Mouse (Mus musculus): ENCODE data around the gene Mpzl3. TPM values are rescaled to one million over a fixed set of nuclear protein-coding genes. Genes with fewer than 3 reads are reported as not detected.

Mpzl3 gene
- polyA plus RNA-seq, 1 experiment from 2014 or later = 1.8 TPM

Other genes with a start within 250 kb of the Mpzl3 start
- gene Kmt2a, start 173.9 kb upstream of the Mpzl3 start, polyA plus RNA-seq (2014; fragmentation: Nextera tagmentation; extraction: Ambion mirVana) = 13.4 and 13.5 TPM in 2 replicates
- 555 and 597 TPM in 2 replicates for gene Atp5l, start 134.4 kb upstream of the Mpzl3 start, polyA plus RNA-seq (2014; fragmentation: Nextera tagmentation; extraction: Ambion mirVana)
- gene Ube4a, start 89.6 kb upstream of the Mpzl3 start, polyA plus RNA-seq (2014; fragmentation: Nextera tagmentation; extraction: Ambion mirVana) = 38.2 and 38.3 TPM in 2 replicates
- not detected in 2 replicates for gene Cd3g, start 74.8 kb upstream of the Mpzl3 start, polyA plus RNA-seq (2014; fragmentation: Nextera tagmentation; extraction: Ambion mirVana)
- gene Cd3d, start 73.4 kb upstream of the Mpzl3 start, polyA plus RNA-seq (2014; fragmentation: Nextera tagmentation; extraction: Ambion mirVana) = not detected in 2 replicates
- not detected in 2 replicates for gene Cd3e, start 45.6 kb upstream of the Mpzl3 start, polyA plus RNA-seq (2014; fragmentation: Nextera tagmentation; extraction: Ambion mirVana)
- 3.7 and 3.9 TPM in 2 replicates for gene Mpzl2, start 15.4 kb upstream of the Mpzl3 start, polyA plus RNA-seq (2014; fragmentation: Nextera tagmentation; extraction: Ambion mirVana)
- gene Jaml, start 24.0 kb downstream of the Mpzl3 start, polyA plus RNA-seq (2014; fragmentation: Nextera tagmentation; extraction: Ambion mirVana) = 0.09 and 0.99 TPM in 2 replicates
- 3.4 and 4.4 TPM in 2 replicates for gene Scn2b, start 62.6 kb downstream of the Mpzl3 start, polyA plus RNA-seq (2014; fragmentation: Nextera tagmentation; extraction: Ambion mirVana)
- gene Scn4b, start 83.2 kb downstream of the Mpzl3 start, polyA plus RNA-seq (2014; fragmentation: Nextera tagmentation; extraction: Ambion mirVana) = 0.12 TPM in 2 replicates
- gene BC049352, start 126.8 kb downstream of the Mpzl3 start, polyA plus RNA-seq (2014; fragmentation: Nextera tagmentation; extraction: Ambion mirVana) = not detected in 2 replicates
- not detected in 2 replicates for gene Tmprss4, start 148.9 kb downstream of the Mpzl3 start, polyA plus RNA-seq (2014; fragmentation: Nextera tagmentation; extraction: Ambion mirVana)
- gene Il10ra, start 214.0 kb downstream of the Mpzl3 start, polyA plus RNA-seq (2014; fragmentation: Nextera tagmentation; extraction: Ambion mirVana) = 0.77 and 1.4 TPM in 2 replicates